Mouse (Mus musculus): ENCODE data around the gene 0610012G03Rik.

GRCm38 (mm10) chr16:31905331-31905730, 43.0 kb downstream of the 0610012G03Rik start:
- no peak for TF ChIP-seq CHD2 (IDR thresholded peaks at IDR 0.05; ENCODE audit: low read depth, low read length)
- no peak for TF ChIP-seq HCFC1 (IDR thresholded peaks at IDR 0.05; ENCODE audit: borderline replicate concordance, insufficient read depth, low read length)
- no peak for TF ChIP-seq MAFK (IDR thresholded peaks at IDR 0.05; ENCODE audit: insufficient read depth, low read depth, low read length)
- TF ChIP-seq ZC3H11A (IDR thresholded peaks at IDR 0.05; ENCODE audit: borderline replicate concordance, low read depth, low read length): no peak

All from ES-E14 (cell line).